Mouse (Mus musculus) liver, embryonic 12.5 days (tissue): ENCODE results near the gene Insm2. TPM values are rescaled to one million over a fixed set of nuclear protein-coding genes. Genes with fewer than 3 reads are reported as not detected.

Experiments used
- ATAC-seq: fragments of 200-750 bp; cut with Nextera tagmentation; 2 replicates; pipeline ENCODE4 v1.8.0; 2017; ENCODE audit warnings: moderate number of reproducible peaks, mild to moderate bottlenecking, moderate library complexity
- H3K27ac ChIP-seq: fragments of 300-500 bp; sonication (generic); 2 replicates; pipeline ENCODE4 v1.5.1; 2016; ENCODE audit warnings: mild to moderate bottlenecking
- H3K27me3 ChIP-seq: fragments of 300-500 bp; sonication (generic); replicated peaks from 2 replicates; pipeline ENCODE4 v1.6.1; 2016; ENCODE audit warnings: mild to moderate bottlenecking, moderate library complexity
- H3K36me3 ChIP-seq: fragments of 300-500 bp; sonication (generic); 2 replicates; pipeline ENCODE4 v1.6.1; 2016; ENCODE audit warnings: mild to moderate bottlenecking, moderate library complexity
- H3K4me1 ChIP-seq: fragments of 300-500 bp; sonication (generic); 2 replicates; pipeline ENCODE4 v1.6.1; 2016
- H3K4me2 ChIP-seq: fragments of 300-500 bp; sonication (generic); 2 replicates; pipeline ENCODE4 v1.6.1; 2016; ENCODE audit warnings: mild to moderate bottlenecking, moderate library complexity
- H3K4me3 ChIP-seq: fragments of 300-500 bp; sonication (generic); 2 replicates; pipeline ENCODE4 v1.5.1; 2016; ENCODE audit warnings: mild to moderate bottlenecking, moderate library complexity
- H3K9ac ChIP-seq: fragments of 300-500 bp; sonication (generic); 2 replicates; pipeline ENCODE4 v1.6.1; 2016; ENCODE audit warnings: mild to moderate bottlenecking, moderate library complexity
- H3K9me3 ChIP-seq: fragments of 300-500 bp; sonication (generic); replicated peaks from 2 replicates; pipeline ENCODE4 v1.6.1; 2016; ENCODE audit warnings: mild to moderate bottlenecking, moderate library complexity
- WGBS: fragments of 180-500 bp; shearing (Covaris S2); methylation state at CpG from one replicate; pipeline ENCODE4 v1.1.7; 2016; ENCODE audit not compliant: insufficient replicate concordance; 5-methylcytosine and 5-hydroxymethylcytosine counted together
- polyA plus RNA-seq: library from polyadenylated mRNA; unstranded; fragments of >200 nt; fragmentation: Nextera tagmentation; extraction: Ambion mirVana; gene quantifications from 2 replicates; pipeline ENCODE4 v1.2.1, GENCODE M21; 2016

Insm2 gene
- polyA plus RNA-seq, 1 experiment from 2014 or later, result not detected

- no peak overlapping the region for H3K4me2 ChIP-seq
- H3K4me1 ChIP-seq, result peaks cover 24% of the 10 kb centered on the region; the same call in 1 of the 2 replicates
- H3K9me3 ChIP-seq, result no peaks in the 10 kb centered on the region
- no peaks in the 10 kb centered on the region for H3K36me3 ChIP-seq
- no peak overlapping the region for H3K27ac ChIP-seq
- no peak overlapping the region for H3K9ac ChIP-seq
- no peaks in the 10 kb centered on the region for H3K27me3 ChIP-seq
- ATAC-seq, result peak; percentile 70
- no peak overlapping the region for H3K4me3 ChIP-seq
- WGBS, result 7% methylated on average over 2 of the region's 2 CpGs
Measured at GRCm38 (mm10) chr12:55610812-55611211, 11.6 kb downstream of the Insm2 start.

GRCm38 (mm10) chr12:55620321-55620720 is 21.1 kb downstream of the Insm2 start:
- Histone ChIP-seq H3K36me3 (no peaks in the 10 kb centered on the region), H3K4me3 (no peak overlapping the region), H3K9ac (no peak overlapping the region), H3K9me3 (no peaks in the 10 kb centered on the region), H3K4me1 (peaks cover 32% of the 10 kb centered on the region), H3K4me2 (no peak overlapping the region), H3K27me3 (no peaks in the 10 kb centered on the region), H3K27ac (no peak overlapping the region)
- 79% methylated on average over 2 of the region's 2 CpGs for WGBS
- ATAC-seq, result no peak

GRCm38 (mm10) chr12:55622615-55623245 is 23.5 kb downstream of the Insm2 start:
- 38% methylated on average over 3 of the region's 3 CpGs for WGBS
- no peaks in the 10 kb centered on the region for H3K27me3 ChIP-seq
- peak overlapping the region; percentile 53 for H3K4me2 ChIP-seq
- H3K4me3 ChIP-seq, result no peak overlapping the region
- H3K36me3 ChIP-seq, result no peaks in the 10 kb centered on the region
- no peak overlapping the region for H3K9ac ChIP-seq
- H3K9me3 ChIP-seq, result no peaks in the 10 kb centered on the region
- H3K4me1 ChIP-seq, result peaks cover 32% of the 10 kb centered on the region
- peak; percentile 86 for ATAC-seq
- peak overlapping the region; percentile 52 for H3K27ac ChIP-seq

GRCm38 (mm10) chr12:55623254-55623653 is 24.0 kb downstream of the Insm2 start:
- Histone ChIP-seq H3K4me2 (peak overlapping the region; percentile 53), H3K4me1 (peaks cover 32% of the 10 kb centered on the region), H3K9ac (no peak overlapping the region), H3K36me3 (no peaks in the 10 kb centered on the region), H3K4me3 (no peak overlapping the region), H3K27ac (peak overlapping the region; percentile 46; the same call in 1 of the 2 replicates), H3K9me3 (no peaks in the 10 kb centered on the region), H3K27me3 (no peaks in the 10 kb centered on the region)
- 40% methylated on average over 5 of the region's 5 CpGs for WGBS
- ATAC-seq, result peak; percentile 64; the same call in 1 of the 2 replicates

GRCm38 (mm10) chr12:55626711-55627110 is 27.5 kb downstream of the Insm2 start:
- Histone ChIP-seq H3K4me3 (no peak overlapping the region), H3K4me1 (peaks cover 25% of the 10 kb centered on the region), H3K27me3 (no peaks in the 10 kb centered on the region), H3K36me3 (no peaks in the 10 kb centered on the region), H3K27ac (no peak overlapping the region), H3K9me3 (no peaks in the 10 kb centered on the region), H3K4me2 (no peak overlapping the region), H3K9ac (no peak overlapping the region)
- ATAC-seq, result no peak
- WGBS, result 47% methylated on average over 4 of the region's 4 CpGs

- Histone ChIP-seq H3K9me3 (no peaks in the 10 kb centered on the region), H3K4me1 (no peaks in the 10 kb centered on the region), H3K27me3 (no peaks in the 10 kb centered on the region), H3K9ac (no peak overlapping the region), H3K36me3 (no peaks in the 10 kb centered on the region), H3K4me3 (no peak overlapping the region), H3K4me2 (no peak overlapping the region), H3K27ac (no peak overlapping the region)
- 85% methylated on average over 7 of the region's 7 CpGs for WGBS
- ATAC-seq, result no peak
Measured at GRCm38 (mm10) chr12:55648011-55648525, 48.8 kb downstream of the Insm2 start.

Other genes starting within 250 kb of the Insm2 start
- 282 and 290 TPM in 2 replicates for gene Psma6, start 215.2 kb upstream of the Insm2 start, polyA plus RNA-seq
- gene Nfkbia, start 106.8 kb upstream of the Insm2 start, polyA plus RNA-seq, result 14.5 and 15.7 TPM in 2 replicates
- not detected in 2 replicates for gene Aldoart2, start 34.2 kb upstream of the Insm2 start, polyA plus RNA-seq
- 10.0 and 11.7 TPM in 2 replicates for gene Ralgapa1, start 221.7 kb downstream of the Insm2 start, polyA plus RNA-seq
- 22.9 and 24.4 TPM in 2 replicates for gene Brms1l, start 236.9 kb downstream of the Insm2 start, polyA plus RNA-seq